Mouse (Mus musculus) forebrain, embryonic 10.5 days (tissue): ENCODE results near the gene Pold1. TPM values are rescaled to one million over a fixed set of nuclear protein-coding genes. Genes with fewer than 3 reads are reported as not detected.

ENCODE experiments used
- DNase-seq: peaks from one replicate; pipeline ENCODE4 v3.0.0-alpha.2; 2017; ENCODE audit warnings: low spot score; ENCODE audit errors: extremely low spot score
- H3K27ac ChIP-seq: fragments of 300-500 bp; sonication (generic); 2 replicates; pipeline ENCODE4 v1.5.1; 2016; ENCODE audit warnings: mild to moderate bottlenecking
- H3K27me3 ChIP-seq: fragments of 300-500 bp; sonication (generic); 2 replicates; pipeline ENCODE4 v1.6.1; 2016; ENCODE audit warnings: mild to moderate bottlenecking; ENCODE audit not compliant: poor library complexity, severe bottlenecking
- H3K36me3 ChIP-seq: fragments of 300-500 bp; sonication (generic); replicated peaks from 2 replicates; pipeline ENCODE4 v1.6.1; 2016; ENCODE audit warnings: mild to moderate bottlenecking, moderate library complexity
- H3K4me1 ChIP-seq: fragments of 300-500 bp; sonication (generic); 2 replicates; pipeline ENCODE4 v1.6.1; 2016
- H3K4me3 ChIP-seq: fragments of 300-500 bp; sonication (generic); 2 replicates; pipeline ENCODE4 v1.5.1; 2016; ENCODE audit warnings: mild to moderate bottlenecking, moderate library complexity
- H3K9me3 ChIP-seq: fragments of 300-500 bp; sonication (generic); 2 replicates; pipeline ENCODE4 v1.6.1; 2016; ENCODE audit warnings: mild to moderate bottlenecking, moderate library complexity
- WGBS: fragments of 180-500 bp; shearing (Covaris S2); methylation state at CpG from one replicate; pipeline ENCODE4 v1.1.7; 2016; 5-methylcytosine and 5-hydroxymethylcytosine counted together
- polyA plus RNA-seq: library from polyadenylated mRNA; unstranded; fragments of >200 nt; fragmentation: Nextera tagmentation; extraction: Ambion mirVana; gene quantifications from 2 replicates; pipeline ENCODE4 v1.2.1, GENCODE M21; 2016

The Pold1 gene
- polyA plus RNA-seq, 1 experiment from 2014 or later = 190 TPM

- Histone ChIP-seq H3K27ac (no peak overlapping the region), H3K27me3 (no peaks in the 10 kb centered on the region), H3K4me3 (no peak overlapping the region), H3K36me3 (peaks cover 98% of the 10 kb centered on the region), H3K9me3 (no peaks in the 10 kb centered on the region), H3K4me1 (no peaks in the 10 kb centered on the region)
- DNase-seq = no peak
- WGBS = 97% methylated on average over 6 of the region's 6 CpGs
Measured at GRCm38 (mm10) chr7:44536590-44536968, 12.1 kb downstream of the Pold1 start.

GRCm38 (mm10) chr7:44535657-44536589 lies 12.7 kb downstream of the Pold1 start:
- DNase-seq = no peak
- no peaks in the 10 kb centered on the region for H3K9me3 ChIP-seq
- peaks cover 91% of the 10 kb centered on the region for H3K36me3 ChIP-seq
- H3K27ac ChIP-seq = no peak overlapping the region
- H3K27me3 ChIP-seq = no peaks in the 10 kb centered on the region
- no peaks in the 10 kb centered on the region for H3K4me1 ChIP-seq
- no peak overlapping the region for H3K4me3 ChIP-seq
- 94% methylated on average over 27 of the region's 27 CpGs for WGBS

- H3K4me1 ChIP-seq = no peaks in the 10 kb centered on the region
- H3K27me3 ChIP-seq = peaks cover 5% of the 10 kb centered on the region
- H3K4me3 ChIP-seq = no peak overlapping the region
- WGBS = 91% methylated on average over 19 of the region's 19 CpGs
- DNase-seq = no peak
- H3K36me3 ChIP-seq = peaks cover 80% of the 10 kb centered on the region
- no peak overlapping the region for H3K27ac ChIP-seq
- no peaks in the 10 kb centered on the region for H3K9me3 ChIP-seq
Measured at GRCm38 (mm10) chr7:44534656-44535441, 13.8 kb downstream of the Pold1 start.

- WGBS = 91% methylated on average over 13 of the region's 13 CpGs
- no peak for DNase-seq
- H3K27me3 ChIP-seq = peaks cover 11% of the 10 kb centered on the region
- H3K9me3 ChIP-seq = no peaks in the 10 kb centered on the region
- peaks cover 74% of the 10 kb centered on the region for H3K36me3 ChIP-seq
- no peak overlapping the region for H3K27ac ChIP-seq
- no peaks in the 10 kb centered on the region for H3K4me1 ChIP-seq
- H3K4me3 ChIP-seq = no peak overlapping the region
Measured at GRCm38 (mm10) chr7:44534242-44534641, 14.4 kb downstream of the Pold1 start.

GRCm38 (mm10) chr7:44533746-44534045 lies 15.0 kb downstream of the Pold1 start:
- Histone ChIP-seq H3K9me3 (no peaks in the 10 kb centered on the region), H3K27ac (no peak overlapping the region), H3K4me1 (0 out of 2 replicates have a peak, but pooled peaks cover under 1% of the 10 kb centered on the region), H3K36me3 (peaks cover 69% of the 10 kb centered on the region), H3K4me3 (no peak overlapping the region), H3K27me3 (peaks cover 16% of the 10 kb centered on the region)
- DNase-seq = no peak
- 78% methylated on average over 12 of the region's 12 CpGs for WGBS

GRCm38 (mm10) chr7:44532918-44533745 lies 15.5 kb downstream of the Pold1 start:
- 88% methylated on average over 29 of the region's 29 CpGs for WGBS
- no peak for DNase-seq
- H3K36me3 ChIP-seq = peaks cover 63% of the 10 kb centered on the region
- no peak overlapping the region for H3K27ac ChIP-seq
- H3K27me3 ChIP-seq = peaks cover 22% of the 10 kb centered on the region
- no peaks in the 10 kb centered on the region for H3K9me3 ChIP-seq
- no peak overlapping the region for H3K4me3 ChIP-seq
- peaks cover 6% of the 10 kb centered on the region for H3K4me1 ChIP-seq

GRCm38 (mm10) chr7:44531946-44532732 lies 16.5 kb downstream of the Pold1 start, which contains the start of gene Spib:
TSS of gene Spib (minus strand) at chr7:44532071.
- H3K27ac ChIP-seq = no peak within 1 kb of the TSS
- H3K9me3 ChIP-seq = no peaks in the 10 kb centered on the region
- H3K27me3 ChIP-seq = peaks cover 32% of the 10 kb centered on the region
- DNase-seq = no peak
- peaks cover 53% of the 10 kb centered on the region for H3K36me3 ChIP-seq
- WGBS = 87% methylated on average over 4 of the region's 4 CpGs
- peaks cover 15% of the 10 kb centered on the region for H3K4me1 ChIP-seq
- no peak within 1 kb of the TSS for H3K4me3 ChIP-seq

- 64% methylated on average over 5 of the region's 5 CpGs for WGBS
- DNase-seq = no peak
- Histone ChIP-seq H3K27ac (no peak overlapping the region), H3K4me1 (peaks cover 15% of the 10 kb centered on the region), H3K36me3 (peaks cover 44% of the 10 kb centered on the region), H3K27me3 (peaks cover 41% of the 10 kb centered on the region), H3K4me3 (no peak overlapping the region), H3K9me3 (no peaks in the 10 kb centered on the region)
Measured at GRCm38 (mm10) chr7:44531207-44531606, 17.4 kb downstream of the Pold1 start.

- 85% methylated on average over 3 of the region's 3 CpGs for WGBS
- DNase-seq = no peak
- peaks cover 18% of the 10 kb centered on the region for H3K4me1 ChIP-seq
- no peak overlapping the region for H3K4me3 ChIP-seq
- H3K27ac ChIP-seq = no peak overlapping the region
- H3K27me3 ChIP-seq = peaks cover 48% of the 10 kb centered on the region
- peaks cover 37% of the 10 kb centered on the region for H3K36me3 ChIP-seq
- no peaks in the 10 kb centered on the region for H3K9me3 ChIP-seq
Measured at GRCm38 (mm10) chr7:44530507-44530906, 18.1 kb downstream of the Pold1 start.

- H3K27ac ChIP-seq = no peak overlapping the region
- H3K4me1 ChIP-seq = peaks cover 28% of the 10 kb centered on the region
- 66% methylated on average over 5 of the region's 5 CpGs for WGBS
- peaks cover 27% of the 10 kb centered on the region for H3K36me3 ChIP-seq
- H3K9me3 ChIP-seq = no peaks in the 10 kb centered on the region
- peaks cover 58% of the 10 kb centered on the region for H3K27me3 ChIP-seq
- no peak for DNase-seq
- no peak overlapping the region for H3K4me3 ChIP-seq
Measured at GRCm38 (mm10) chr7:44529518-44529917, 19.1 kb downstream of the Pold1 start.

- WGBS = 7% methylated on average over 40 of the region's 40 CpGs
- peaks cover 76% of the 10 kb centered on the region for H3K27me3 ChIP-seq
Measured at GRCm38 (mm10) chr7:44527483-44528398, 20.9 kb downstream of the Pold1 start.

More at GRCm38 (mm10) chr7:44527483-44528398, 20.9 kb downstream of the Pold1 start:
- H3K36me3 ChIP-seq = peaks cover 9% of the 10 kb centered on the region
- peak overlapping the region; percentile 52 for H3K4me3 ChIP-seq
- H3K4me1 ChIP-seq = peaks cover 29% of the 10 kb centered on the region
- H3K9me3 ChIP-seq = no peaks in the 10 kb centered on the region
- peak overlapping the region; percentile 62 for H3K27ac ChIP-seq
- peak; percentile 76 for DNase-seq
